Comparison of ENCODE assay signal across 8 mouse cellular contexts in genomic region chr14:76819690-76820089, GRCm38 (mm10).
DNase-seq lines count a peak whose midpoint lies in the region; ATAC-seq lines count a peak whose summit lies in the region.

No protein-coding gene starts in this region.

- no peaks in the 10 kb centered on the region for H3K36me3 ChIP-seq in liver, embryonic 13.5 days
- H3K36me3 ChIP-seq in liver, embryonic 12.5 days, result no peaks in the 10 kb centered on the region
- H3K36me3 ChIP-seq in stomach, embryonic 14.5 days (ENCODE audit: control insufficient read depth, insufficient read depth, low read length), result no peaks in the 10 kb centered on the region

- ATAC-seq in liver, embryonic 13.5 days (ENCODE audit: low read depth), result no peak
- no peak for ATAC-seq in liver, embryonic 12.5 days
- ATAC-seq in stomach, embryonic 14.5 days (ENCODE audit: insufficient number of reproducible peaks, insufficient read depth, low FRiP score, low read depth), result no peak

- no peaks in the 10 kb centered on the region for H3K9me3 ChIP-seq in liver, embryonic 13.5 days (replicated peaks)
- H3K9me3 ChIP-seq in liver, embryonic 12.5 days (replicated peaks), result no peaks in the 10 kb centered on the region
- H3K9me3 ChIP-seq in stomach, embryonic 14.5 days (ENCODE audit: control insufficient read depth, low read depth, low read length), result no peaks in the 10 kb centered on the region

- WGBS in liver, embryonic 13.5 days (ENCODE audit: insufficient replicate concordance), result 58% methylated on average over 8 of the region's 8 CpGs
- WGBS in liver, embryonic 12.5 days (ENCODE audit: insufficient replicate concordance), result 67% methylated on average over 8 of the region's 8 CpGs
- WGBS in stomach, embryonic 14.5 days, result 34% methylated on average over 8 of the region's 8 CpGs

- H3K27me3 ChIP-seq in liver, embryonic 13.5 days, result no peaks in the 10 kb centered on the region
- no peaks in the 10 kb centered on the region for H3K27me3 ChIP-seq in liver, embryonic 12.5 days (replicated peaks)
- H3K27me3 ChIP-seq in stomach, embryonic 14.5 days (ENCODE audit: control insufficient read depth, insufficient read depth, low read length), result no peaks in the 10 kb centered on the region

- H3K9ac ChIP-seq in liver, embryonic 13.5 days, result no peak overlapping the region
- H3K9ac ChIP-seq in liver, embryonic 12.5 days, result no peak overlapping the region
- H3K9ac ChIP-seq in stomach, embryonic 14.5 days (replicated peaks; ENCODE audit: low read depth, low read length), result no peak overlapping the region

- H3K27ac ChIP-seq in liver, embryonic 13.5 days, result peak overlapping the region; percentile 47; the same call in 1 of the 2 replicates
- no peak overlapping the region for H3K27ac ChIP-seq in liver, embryonic 12.5 days
- peak overlapping the region; percentile 68 for H3K27ac ChIP-seq in stomach, embryonic 14.5 days (ENCODE audit: low read length)

- no peak overlapping the region for H3K4me2 ChIP-seq in liver, embryonic 13.5 days
- no peak overlapping the region for H3K4me2 ChIP-seq in liver, embryonic 12.5 days
- H3K4me2 ChIP-seq in stomach, embryonic 14.5 days (replicated peaks; ENCODE audit: low read depth, low read length), result no peak overlapping the region

- H3K4me3 ChIP-seq in liver, embryonic 13.5 days (replicated peaks), result no peak overlapping the region
- no peak overlapping the region for H3K4me3 ChIP-seq in liver, embryonic 12.5 days
- H3K4me3 ChIP-seq in stomach, embryonic 14.5 days (ENCODE audit: low read depth, low read length), result no peak overlapping the region

- DNase-seq in liver, embryonic 13.5 days, result no peak
- peak; percentile 68 to 80 for DNase-seq in frontal cortex, postnatal 14 days (ENCODE audit: low spot score in 2 of 2)
- peak; percentile 85 for DNase-seq in heart, postnatal 4 days
- DNase-seq in layer of hippocampus, postnatal 14 days (ENCODE audit: low spot score in 2 of 2), result peak; percentile 73 to 92
- DNase-seq in lung, postnatal 4 days, result peak; percentile 81 to 88
- DNase-seq in thymus, postnatal 0 days (ENCODE audit: low spot score), result no peak

- H3K4me1 ChIP-seq in liver, embryonic 13.5 days (replicated peaks), result peaks cover 41% of the 10 kb centered on the region
- H3K4me1 ChIP-seq in liver, embryonic 12.5 days, result peaks cover 21% of the 10 kb centered on the region
- peaks cover 22% of the 10 kb centered on the region for H3K4me1 ChIP-seq in stomach, embryonic 14.5 days (ENCODE audit: control insufficient read depth, insufficient read depth, low read length)

Comparison
In these comparisons a context has a peak if more than half of its experiments do, and no peak if none do; other contexts are left out.
1. DNase-seq: peak in frontal cortex, postnatal 14 days (2 of 2), heart, postnatal 4 days (single experiment), layer of hippocampus, postnatal 14 days (2 of 2) and lung, postnatal 4 days (2 of 2); none in liver, embryonic 13.5 days (single experiment) and thymus, postnatal 0 days (single experiment).